Mouse (Mus musculus) heart, postnatal 0 days (tissue): ENCODE measurements at regions not wholly inside any gene's neighbourhood (a gene's known extent, or its start where the extent isn't known, plus 50 kb on each side); places are given as distances from the start of the nearest gene placed in this dataset.
A peak's percentile ranks its signal among the peaks of the same experiment; 100 is the strongest.
"Not testable (repeated sequence)": the region's sequence is repeated elsewhere in the genome, so short reads cannot be mapped to it uniquely, and the experiment has no call there.

ENCODE experiments used
- ATAC-seq: fragments of 200-750 bp; cut with Nextera tagmentation; 2 replicates; pipeline ENCODE4 v1.8.0; 2017; ENCODE audit warnings: low read depth, moderate number of reproducible peaks, moderate library complexity; ENCODE audit not compliant: insufficient read depth
- DNase-seq: peaks from one replicate; pipeline ENCODE4 v3.0.0-alpha.2; 2016; ENCODE audit warnings: low spot score
- H3K27ac ChIP-seq: fragments of 300-500 bp; sonication (generic); 2 replicates; pipeline ENCODE4 v1.5.1; 2014; ENCODE audit warnings: low read depth, mild to moderate bottlenecking
- H3K27me3 ChIP-seq: fragments of 300-500 bp; sonication (generic); 2 replicates; pipeline ENCODE4 v1.6.1; 2014; ENCODE audit warnings: low read length, mixed read lengths; ENCODE audit not compliant: control insufficient read depth, insufficient read depth
- H3K36me3 ChIP-seq: fragments of 300-500 bp; sonication (generic); replicated peaks from 2 replicates; pipeline ENCODE4 v1.6.1; 2014; ENCODE audit warnings: low read length, mixed read lengths; ENCODE audit not compliant: control insufficient read depth, insufficient read depth
- H3K4me1 ChIP-seq: fragments of 300-500 bp; sonication (generic); 2 replicates; pipeline ENCODE4 v1.6.1; 2014; ENCODE audit warnings: antibody characterized with exemption; ENCODE audit not compliant: control insufficient read depth, insufficient read depth
- H3K4me2 ChIP-seq: fragments of 300-500 bp; sonication (generic); 2 replicates; pipeline ENCODE4 v1.6.1; 2014; ENCODE audit warnings: low read depth, mild to moderate bottlenecking, low read length, moderate library complexity
- H3K4me3 ChIP-seq: fragments of 300-500 bp; sonication (generic); 2 replicates; pipeline ENCODE4 v1.5.1; 2014; ENCODE audit warnings: low read depth, low read length
- H3K9ac ChIP-seq: fragments of 300-500 bp; sonication (generic); replicated peaks from 2 replicates; pipeline ENCODE4 v1.6.1; 2014; ENCODE audit warnings: low read depth, low read length, mixed read lengths
- H3K9me3 ChIP-seq: fragments of 300-500 bp; sonication (generic); replicated peaks from 2 replicates; pipeline ENCODE4 v1.6.1; 2016; ENCODE audit warnings: low read length; ENCODE audit not compliant: control insufficient read depth
- CTCF ChIP-seq: IDR thresholded peaks from 2 replicates; pipeline ENCODE4 v1.5.1; 2016; ENCODE audit warnings: antibody characterized with exemption, control low read depth, low read depth
- EP300 ChIP-seq: IDR thresholded peaks from 2 replicates; pipeline ENCODE4 v1.6.1; 2016; ENCODE audit warnings: antibody characterized with exemption, low read depth
- WGBS: fragments of 180-500 bp; shearing (Covaris S2); extraction: QIAGEN DNeasy Blood & Tissue Kit; methylation state at CpG from one replicate; pipeline ENCODE4 v1.1.7; 2014; 5-methylcytosine and 5-hydroxymethylcytosine counted together

DNA sequence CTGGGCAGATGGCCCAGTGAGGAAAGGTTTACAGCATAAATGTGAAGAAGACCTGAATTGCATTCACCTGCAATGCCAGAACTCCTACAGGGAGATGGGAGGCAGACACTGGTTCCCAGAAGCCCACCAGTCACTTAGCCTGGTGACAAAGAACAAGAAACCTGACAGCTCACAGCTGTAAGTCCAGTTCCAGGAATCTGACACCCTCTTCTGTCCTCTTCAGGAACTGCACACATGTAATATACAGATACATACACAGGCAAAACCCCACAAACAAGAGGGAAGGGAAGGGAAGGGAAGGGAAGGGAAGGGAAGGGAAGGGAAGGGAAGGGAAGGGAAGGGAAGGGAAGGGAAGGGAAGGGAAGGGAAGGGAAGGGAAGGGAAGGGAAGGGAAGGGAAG lies 120.8 kb upstream of the Dnajc1 start:
- no peak overlapping the region for H3K27ac ChIP-seq
- no peak overlapping the region for H3K9ac ChIP-seq
- no peaks in the 10 kb centered on the region for H3K36me3 ChIP-seq
- no peaks in the 10 kb centered on the region for H3K27me3 ChIP-seq
- no peaks in the 10 kb centered on the region for H3K9me3 ChIP-seq
- no peak for TF ChIP-seq EP300
- TF ChIP-seq CTCF = peak; percentile 37
- DNase-seq (no peak), ATAC-seq (no peak)
- no peak overlapping the region for H3K4me2 ChIP-seq
- no peaks in the 10 kb centered on the region for H3K4me1 ChIP-seq
- no peak overlapping the region for H3K4me3 ChIP-seq

DNA sequence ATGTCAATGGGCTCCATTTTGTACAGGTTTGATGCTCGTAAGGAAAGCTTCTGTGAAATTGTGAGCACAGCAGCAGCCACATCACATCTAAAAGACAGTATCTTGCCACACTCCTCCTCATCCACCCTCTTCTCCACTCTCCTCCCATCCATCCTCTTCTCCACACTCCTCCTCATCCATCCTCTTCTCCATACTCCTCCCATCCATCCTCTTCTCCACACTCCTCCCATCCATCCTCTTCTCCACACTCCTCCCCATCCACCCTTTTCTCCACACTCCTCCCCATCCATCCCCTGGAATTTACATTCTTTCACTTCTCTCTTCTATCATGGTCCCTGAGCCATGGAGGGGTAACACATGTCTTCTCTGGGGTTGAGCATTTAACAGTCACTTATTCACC lies 116.7 kb upstream of the Dnajc1 start:
- H3K4me3 ChIP-seq = no peak overlapping the region
- no peaks in the 10 kb centered on the region for H3K36me3 ChIP-seq
- WGBS = 73% methylated on average over 1 of the region's 1 CpGs
- no peak overlapping the region for H3K9ac ChIP-seq
- TF ChIP-seq CTCF (no peak), EP300 (no peak)
- ATAC-seq = no peak
- H3K4me2 ChIP-seq = no peak overlapping the region
- no peaks in the 10 kb centered on the region for H3K27me3 ChIP-seq
- H3K4me1 ChIP-seq = no peaks in the 10 kb centered on the region
- no peak for DNase-seq
- H3K9me3 ChIP-seq = no peaks in the 10 kb centered on the region
- no peak overlapping the region for H3K27ac ChIP-seq

DNA sequence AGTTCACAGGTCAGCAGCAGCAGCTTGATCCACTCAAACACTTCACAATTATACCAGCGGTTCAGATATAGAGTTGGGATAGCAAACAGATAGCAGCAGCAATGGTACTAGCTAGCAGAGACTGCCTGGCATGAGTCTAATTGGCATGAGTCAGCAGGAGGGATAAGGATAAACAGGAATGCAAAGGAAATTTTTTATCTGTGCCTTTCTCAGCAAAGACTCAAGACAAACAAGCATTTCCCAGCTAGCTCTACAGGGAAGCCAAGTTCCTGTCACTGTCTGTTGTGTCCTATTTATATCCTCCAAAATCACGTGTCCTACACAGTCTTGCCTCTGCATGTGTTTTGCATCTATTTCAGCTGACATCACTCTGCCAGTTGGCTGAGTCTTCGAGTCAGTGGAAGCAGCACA lies 80.7 kb upstream of the Dnajc1 start:
- Histone ChIP-seq H3K4me2 (no peak overlapping the region), H3K36me3 (no peaks in the 10 kb centered on the region), H3K9me3 (peaks cover 5% of the 10 kb centered on the region; the same call in 1 of the 2 replicates), H3K9ac (no peak overlapping the region), H3K4me3 (no peak overlapping the region), H3K4me1 (no peaks in the 10 kb centered on the region), H3K27ac (peak overlapping the region; percentile 54), H3K27me3 (no peaks in the 10 kb centered on the region)
- peak; percentile 98 for ATAC-seq
- no peak for TF ChIP-seq CTCF
- no peak for TF ChIP-seq EP300
- DNase-seq = peak; percentile 86
- WGBS = 5% methylated on average over 3 of the region's 3 CpGs

DNA sequence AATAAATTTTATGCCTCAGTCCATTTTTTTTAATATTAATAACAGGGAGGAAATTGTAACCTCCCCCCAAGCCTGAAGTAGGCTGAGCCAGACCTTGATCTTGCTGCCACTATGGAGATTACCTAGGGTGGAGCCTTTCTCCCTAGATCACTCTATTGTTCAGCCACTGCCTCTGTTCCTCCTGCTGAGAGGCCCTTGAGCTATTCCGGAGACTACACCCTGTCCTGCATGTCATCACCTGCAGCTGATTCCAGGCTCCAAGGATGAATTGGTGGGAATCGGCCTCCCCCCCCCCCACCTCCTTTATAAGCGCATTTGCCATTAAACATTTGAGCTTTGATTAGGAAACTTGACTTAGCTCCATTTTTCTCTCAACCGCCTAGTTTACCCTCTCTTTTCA lies 68.3 kb upstream of the Dnajc1 start:
- H3K36me3 ChIP-seq = no peaks in the 10 kb centered on the region
- TF ChIP-seq CTCF = no peak
- WGBS = 87% methylated on average over 4 of the region's 4 CpGs
- no peak for DNase-seq
- H3K27ac ChIP-seq = no peak overlapping the region
- ATAC-seq = no peak
- no peak overlapping the region for H3K9ac ChIP-seq
- H3K27me3 ChIP-seq = no peaks in the 10 kb centered on the region
- no peak overlapping the region for H3K4me3 ChIP-seq
- no peaks in the 10 kb centered on the region for H3K4me1 ChIP-seq
- no peak overlapping the region for H3K4me2 ChIP-seq
- no peaks in the 10 kb centered on the region for H3K9me3 ChIP-seq

DNA sequence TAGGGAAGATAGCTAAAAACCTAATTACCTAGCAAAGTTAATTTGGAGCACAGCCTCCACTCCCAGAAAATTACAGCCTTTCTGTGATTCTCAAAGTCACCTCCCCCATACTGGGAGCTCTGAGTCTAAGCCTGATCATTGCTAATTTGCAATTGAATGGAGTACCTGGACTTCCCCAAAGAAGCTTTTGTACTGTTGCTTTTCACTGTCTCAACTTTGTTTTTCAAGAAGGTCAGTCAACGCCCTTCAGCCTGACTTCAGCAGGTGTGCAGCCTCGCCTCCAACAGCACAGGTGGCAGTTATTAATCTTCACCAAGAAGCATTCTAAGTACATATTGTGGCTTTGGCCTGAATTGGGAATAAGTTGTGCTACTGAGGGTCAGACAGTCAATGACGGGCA lies 67.7 kb upstream of the Dnajc1 start:
- not testable (repeated sequence) for H3K27me3 ChIP-seq, DNase-seq, ATAC-seq, H3K9ac ChIP-seq, H3K9me3 ChIP-seq, H3K4me1 ChIP-seq, H3K4me2 ChIP-seq, H3K4me3 ChIP-seq, H3K27ac ChIP-seq, H3K36me3 ChIP-seq
- 91% methylated on average over 3 of the region's 3 CpGs for WGBS

DNA sequence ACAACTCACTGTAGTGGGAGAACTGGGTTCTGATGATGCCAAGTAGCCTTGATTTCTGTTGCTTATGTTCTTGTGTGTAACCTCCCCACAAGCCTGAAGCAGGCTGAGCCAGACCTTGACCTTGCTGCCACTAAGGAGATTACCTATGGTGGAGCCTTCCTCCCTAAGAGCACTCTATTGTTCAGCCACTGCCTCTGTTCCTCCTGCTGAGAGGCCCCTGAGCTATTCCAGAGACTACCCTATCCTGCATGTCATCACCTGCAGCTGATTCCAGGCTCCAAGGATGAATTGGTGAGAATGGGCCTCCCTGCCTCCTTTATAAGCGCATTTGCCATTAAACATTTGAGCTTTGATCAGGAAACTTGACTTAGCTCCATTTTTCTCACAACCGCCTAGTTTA lies 60.8 kb upstream of the Dnajc1 start:
- not testable (repeated sequence) for H3K36me3 ChIP-seq, H3K9ac ChIP-seq, DNase-seq, H3K9me3 ChIP-seq, H3K4me1 ChIP-seq, H3K27ac ChIP-seq, ATAC-seq, H3K27me3 ChIP-seq
- Histone ChIP-seq H3K4me2 (peak overlapping the region; percentile 54; the same call in 1 of the 2 replicates), H3K4me3 (peak overlapping the region; percentile 27)
- WGBS = 36% methylated on average over 2 of the region's 2 CpGs
